Mouse (Mus musculus) liver, adult 2 months (tissue): ENCODE results near the gene Top2a. TPM values are rescaled to one million over a fixed set of nuclear protein-coding genes. Genes with fewer than 3 reads are reported as not detected.
A peak's percentile ranks its signal among the peaks of the same experiment; 100 is the strongest.

Experiments used
- DNase-seq: peaks from one replicate; pipeline ENCODE4 v3.0.0-alpha.2; 2011; ENCODE audit warnings: low read depth, low spot score; ENCODE audit errors: extremely low read depth
- H3K27ac ChIP-seq: fragments of 200-500 bp; replicated peaks from 2 replicates; pipeline ENCODE4 v1.5.1; 2012; ENCODE audit warnings: low read depth, mild to moderate bottlenecking, control low read depth, inconsistent platforms, low read length; ENCODE audit not compliant: insufficient read depth
- H3K27me3 ChIP-seq: fragments of 200-500 bp; 2 replicates; pipeline ENCODE4 v1.6.1; 2012; ENCODE audit warnings: mild to moderate bottlenecking, moderate library complexity, low read length, inconsistent platforms; ENCODE audit not compliant: control insufficient read depth, insufficient read depth
- H3K36me3 ChIP-seq: fragments of 200-500 bp; 2 replicates; pipeline ENCODE4 v1.6.1; 2012; ENCODE audit warnings: low read length, inconsistent platforms; ENCODE audit not compliant: control insufficient read depth, insufficient read depth
- H3K4me1 ChIP-seq: fragments of 200-500 bp; 2 replicates; pipeline ENCODE4 v1.6.1; 2011; ENCODE audit warnings: low read length; ENCODE audit not compliant: control insufficient read depth, insufficient read depth
- H3K4me3 ChIP-seq: fragments of 200-500 bp; 2 replicates; pipeline ENCODE4 v1.5.1; 2011; ENCODE audit warnings: low read depth, mild to moderate bottlenecking, control low read depth, low read length, moderate library complexity; ENCODE audit not compliant: insufficient read depth
- H3K79me2 ChIP-seq: fragments of 200-500 bp; 2 replicates; pipeline ENCODE4 v1.6.1; 2012; ENCODE audit warnings: inconsistent platforms, mild to moderate bottlenecking, low read length, moderate library complexity; ENCODE audit not compliant: control insufficient read depth, insufficient read depth
- H3K9ac ChIP-seq: fragments of 200-500 bp; 2 replicates; pipeline ENCODE4 v1.6.1; 2012; ENCODE audit warnings: low read depth, mild to moderate bottlenecking, control low read depth, inconsistent platforms, low read length
- CTCF ChIP-seq: fragments of 200-500 bp; IDR thresholded peaks from 2 replicates; pipeline ENCODE4 v1.5.1; 2011; ENCODE audit warnings: low read depth, low read length, control low read depth
- POLR2A ChIP-seq: fragments of 200-500 bp; IDR thresholded peaks from 2 replicates; pipeline ENCODE4 v1.6.1; 2011; ENCODE audit warnings: low read length, control low read depth; ENCODE audit not compliant: insufficient read depth; ENCODE audit errors: extremely low read depth
- WGBS: fragments of 180-500 bp; shearing (Covaris S2); methylation state at CpG from one replicate; pipeline ENCODE4 v1.1.7; 2018; 5-methylcytosine and 5-hydroxymethylcytosine counted together
- polyA plus RNA-seq: library from polyadenylated mRNA; depleted of rRNA; stranded (reverse); fragments of >200 nt; gene quantifications from 2 replicates; pipeline ENCODE4 v1.2.3, GENCODE M21; 2012
- total RNA-seq: library from RNA; depleted of rRNA; stranded (reverse); fragments of >200 nt; gene quantifications from 2 replicates; pipeline ENCODE4 v1.2.3, GENCODE M21; 2014

The Top2a gene
- total and polyA plus RNA-seq, 2 experiments = 0.31 to 1.8 TPM

DNA sequence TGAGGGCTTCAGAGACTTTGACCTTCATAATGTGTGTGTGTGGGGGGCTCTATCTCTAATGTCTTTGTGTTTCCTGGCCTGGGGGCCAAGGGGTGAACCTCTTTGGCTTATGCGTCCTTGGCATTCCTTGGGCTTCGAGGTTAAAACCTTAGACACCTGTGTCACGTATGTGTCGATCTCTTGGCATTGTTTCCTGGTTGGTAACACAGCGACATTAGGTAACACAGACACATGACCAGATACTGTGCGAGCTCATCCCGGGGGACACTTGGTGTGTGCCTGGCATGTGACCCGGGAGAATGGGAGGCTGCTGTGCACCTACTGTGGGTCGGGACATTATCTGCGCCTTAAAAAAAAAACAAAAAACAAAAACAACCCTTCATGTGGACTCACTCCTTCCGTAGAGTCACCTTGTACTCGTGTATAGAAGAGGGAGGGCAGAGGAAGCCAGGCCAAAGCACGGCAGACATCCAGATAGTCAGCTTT lies 70.1 kb downstream of the Top2a start:
- no peaks in the 10 kb centered on the region for H3K36me3 ChIP-seq
- H3K9ac ChIP-seq = peak overlapping the region; percentile 45
- no peaks in the 10 kb centered on the region for H3K27me3 ChIP-seq
- peaks cover 17% of the 10 kb centered on the region; the same call in 1 of the 2 replicates for H3K79me2 ChIP-seq
- WGBS = 5% methylated on average over 13 of the region's 13 CpGs
- H3K27ac ChIP-seq = peak overlapping the region; percentile 72
- peaks cover 42% of the 10 kb centered on the region for H3K4me1 ChIP-seq
- peak; percentile 90 for DNase-seq
- TF ChIP-seq CTCF (no peak), POLR2A (no peak)
- no peak overlapping the region for H3K4me3 ChIP-seq

DNA sequence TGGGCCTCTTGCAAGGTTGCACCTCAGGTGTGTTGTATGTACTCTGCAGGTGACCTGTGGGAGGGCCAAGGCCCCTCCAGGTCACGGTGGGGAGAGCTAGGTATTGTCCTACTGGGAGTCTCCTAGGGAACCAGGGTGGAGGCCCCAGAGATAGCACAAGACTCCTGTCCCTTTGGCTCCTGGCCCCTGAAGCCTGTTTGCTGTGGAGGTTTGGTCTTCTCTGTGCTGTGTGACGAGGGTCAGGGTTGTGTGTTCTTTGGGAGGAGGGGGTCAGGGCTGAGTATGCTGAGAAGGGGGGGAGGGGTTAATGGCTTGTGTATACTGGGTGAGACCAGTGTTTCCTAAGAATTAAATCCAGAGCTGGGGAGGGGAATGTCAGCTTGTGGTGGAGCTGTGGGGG lies 70.6 kb downstream of the Top2a start:
- DNase-seq = peak; percentile 61
- no peak for TF ChIP-seq POLR2A
- no peak for TF ChIP-seq CTCF
- H3K27ac ChIP-seq = no peak overlapping the region
- H3K36me3 ChIP-seq = no peaks in the 10 kb centered on the region
- no peaks in the 10 kb centered on the region for H3K27me3 ChIP-seq
- H3K4me1 ChIP-seq = peaks cover 44% of the 10 kb centered on the region
- peaks cover 17% of the 10 kb centered on the region; the same call in 1 of the 2 replicates for H3K79me2 ChIP-seq
- H3K4me3 ChIP-seq = no peak overlapping the region
- 18% methylated on average over 2 of the region's 2 CpGs for WGBS
- H3K9ac ChIP-seq = no peak overlapping the region

DNA sequence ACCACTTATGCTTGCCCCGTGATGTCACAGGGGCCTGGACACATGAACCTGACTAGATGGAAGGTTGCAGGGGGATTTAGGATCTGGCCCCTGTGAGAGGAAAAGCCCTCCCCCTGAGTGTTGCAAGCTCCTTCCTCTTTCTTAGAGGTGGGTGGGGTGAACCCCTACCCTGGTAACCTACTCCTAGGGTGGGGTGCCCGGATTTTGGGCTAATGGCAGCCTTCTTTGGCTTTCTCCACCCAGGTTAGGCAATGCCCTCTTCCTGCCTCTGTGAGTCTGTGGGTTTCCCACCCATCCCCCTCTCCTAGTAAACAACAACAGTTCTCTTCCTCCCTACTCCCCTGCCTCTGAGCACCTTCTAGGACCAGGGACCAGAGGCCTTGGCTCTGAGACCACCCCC lies 71.3 kb downstream of the Top2a start:
- H3K36me3 ChIP-seq = no peaks in the 10 kb centered on the region
- H3K4me3 ChIP-seq = no peak overlapping the region
- H3K9ac ChIP-seq = no peak overlapping the region
- peaks cover 48% of the 10 kb centered on the region for H3K4me1 ChIP-seq
- no peaks in the 10 kb centered on the region for H3K27me3 ChIP-seq
- 49% methylated on average over 2 of the region's 2 CpGs for WGBS
- DNase-seq = no peak
- H3K27ac ChIP-seq = no peak overlapping the region
- TF ChIP-seq POLR2A (no peak), CTCF (no peak)
- peaks cover 17% of the 10 kb centered on the region; the same call in 1 of the 2 replicates for H3K79me2 ChIP-seq

DNA sequence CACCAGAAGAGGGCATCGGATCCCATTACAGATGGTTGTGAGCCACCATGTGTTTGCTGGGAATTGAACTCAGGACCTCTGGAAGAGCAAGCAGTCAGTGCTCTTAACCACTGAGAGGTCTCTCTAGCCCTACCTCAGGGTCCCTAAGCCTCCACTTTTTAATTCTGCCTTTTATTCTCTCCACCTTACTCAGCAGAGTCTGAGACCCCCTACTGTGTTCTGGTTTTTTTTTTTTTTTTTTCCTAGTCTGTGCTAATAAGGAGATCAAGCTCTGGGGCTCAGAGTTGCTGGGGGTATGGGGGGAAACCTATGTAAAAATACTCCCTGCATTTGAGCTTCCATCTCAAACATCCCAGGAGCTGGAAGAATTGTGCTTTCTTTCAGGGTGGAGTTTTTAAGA lies 71.9 kb downstream of the Top2a start:
- H3K9ac ChIP-seq = no peak overlapping the region
- H3K4me3 ChIP-seq = no peak overlapping the region
- peaks cover 52% of the 10 kb centered on the region for H3K4me1 ChIP-seq
- no peak overlapping the region for H3K27ac ChIP-seq
- 81% methylated on average over 1 of the region's 1 CpGs for WGBS
- TF ChIP-seq CTCF = no peak
- H3K36me3 ChIP-seq = no peaks in the 10 kb centered on the region
- H3K79me2 ChIP-seq = peaks cover 17% of the 10 kb centered on the region; the same call in 1 of the 2 replicates
- H3K27me3 ChIP-seq = no peaks in the 10 kb centered on the region
- no peak for DNase-seq

- TF ChIP-seq POLR2A (0 out of 2 replicates have a peak, but pooled peaks have one; percentile 14), CTCF (no peak)
- peak overlapping the region; percentile 58 for H3K9ac ChIP-seq
- H3K36me3 ChIP-seq = no peaks in the 10 kb centered on the region
- H3K79me2 ChIP-seq = peaks cover 14% of the 10 kb centered on the region; the same call in 1 of the 2 replicates
- peak; percentile 96 for DNase-seq
- peak overlapping the region; percentile 85 for H3K27ac ChIP-seq
- H3K27me3 ChIP-seq = no peaks in the 10 kb centered on the region
- H3K4me3 ChIP-seq = no peak overlapping the region; the same call in 1 of the 2 replicates
- WGBS = 16% methylated on average over 16 of the region's 16 CpGs
- peaks cover 54% of the 10 kb centered on the region for H3K4me1 ChIP-seq
Measured at GRCm38 (mm10) chr11:98951026-98951906, 72.7 kb downstream of the Top2a start.
